Mouse (Mus musculus) forebrain, postnatal 0 days (tissue): ENCODE measurements around the gene Lmx1b. TPM values are rescaled to one million over a fixed set of nuclear protein-coding genes. Genes with fewer than 3 reads are reported as not detected.

Source experiments
- ATAC-seq: fragments of 200-750 bp; cut with Nextera tagmentation; 2 replicates; pipeline ENCODE4 v1.8.0; 2017; ENCODE audit warnings: mild to moderate bottlenecking, moderate library complexity
- DNase-seq: peaks from one replicate; pipeline ENCODE4 v3.0.0-alpha.2; 2015
- H3K27ac ChIP-seq: fragments of 300-500 bp; sonication (generic); 2 replicates; pipeline ENCODE4 v1.5.1; 2014; ENCODE audit warnings: low read depth, mild to moderate bottlenecking, antibody characterized with exemption, low read length, moderate library complexity, mixed read lengths
- H3K27me3 ChIP-seq: fragments of 300-500 bp; sonication (generic); 2 replicates; pipeline ENCODE4 v1.6.1; 2014; ENCODE audit warnings: mild to moderate bottlenecking, low read length, mixed read lengths; ENCODE audit not compliant: insufficient read depth
- H3K36me3 ChIP-seq: fragments of 300-500 bp; sonication (generic); 2 replicates; pipeline ENCODE4 v1.6.1; 2014; ENCODE audit warnings: mild to moderate bottlenecking, moderate library complexity; ENCODE audit not compliant: insufficient read depth
- H3K4me1 ChIP-seq: fragments of 300-500 bp; sonication (generic); 2 replicates; pipeline ENCODE4 v1.6.1; 2014; ENCODE audit warnings: antibody characterized with exemption; ENCODE audit not compliant: insufficient read depth
- H3K4me2 ChIP-seq: fragments of 300-500 bp; sonication (generic); 2 replicates; pipeline ENCODE4 v1.6.1; 2014; ENCODE audit warnings: low read depth, mild to moderate bottlenecking, moderate library complexity
- H3K4me3 ChIP-seq: fragments of 300-500 bp; sonication (generic); 2 replicates; pipeline ENCODE4 v1.5.1; 2014; ENCODE audit warnings: low read depth, low read length, mixed read lengths
- H3K9ac ChIP-seq: fragments of 300-500 bp; sonication (generic); 2 replicates; pipeline ENCODE4 v1.6.1; 2014; ENCODE audit warnings: mild to moderate bottlenecking
- H3K9me3 ChIP-seq: fragments of 300-500 bp; sonication (generic); 2 replicates; pipeline ENCODE4 v1.6.1; 2016; ENCODE audit warnings: low read length
- CTCF ChIP-seq: sonication (generic); IDR thresholded peaks from 2 replicates; pipeline ENCODE4 v1.5.1; 2016; ENCODE audit warnings: antibody characterized with exemption, control low read depth, low read depth
- WGBS: fragments of 180-500 bp; shearing (Covaris S2); extraction: QIAGEN DNeasy Blood & Tissue Kit; methylation state at CpG from one replicate; pipeline ENCODE4 v1.1.7; 2014; 5-methylcytosine and 5-hydroxymethylcytosine counted together
- polyA plus RNA-seq: library from polyadenylated mRNA; unstranded; fragments of >200 nt; fragmentation: Nextera tagmentation; extraction: Ambion mirVana; gene quantifications from 2 replicates; pipeline ENCODE4 v1.2.1, GENCODE M21; 2015
- total RNA-seq: library from RNA; depleted of rRNA; stranded (reverse); fragments of >200 nt; gene quantifications from 2 replicates; pipeline ENCODE4 v1.2.3, GENCODE M21; 2014

The Lmx1b gene
- total and polyA plus RNA-seq, 2 experiments from 2014 or later, result 0.24 to 2.0 TPM

GRCm38 (mm10) chr2:33589280-33589679, 51.0 kb downstream of the Lmx1b start:
- Histone ChIP-seq H3K27ac (no peak overlapping the region), H3K9me3 (no peaks in the 10 kb centered on the region), H3K4me2 (no peak overlapping the region), H3K27me3 (peaks cover 12% of the 10 kb centered on the region), H3K4me3 (no peak overlapping the region), H3K4me1 (peaks cover 11% of the 10 kb centered on the region; the same call in 1 of the 2 replicates), H3K36me3 (no peaks in the 10 kb centered on the region), H3K9ac (no peak overlapping the region)
- 65% methylated on average over 9 of the region's 9 CpGs for WGBS
- no peak for ATAC-seq
- no peak for TF ChIP-seq CTCF
- DNase-seq, result no peak

GRCm38 (mm10) chr2:33584937-33585910, 55.1 kb downstream of the Lmx1b start:
- Histone ChIP-seq H3K36me3 (no peaks in the 10 kb centered on the region), H3K9me3 (no peaks in the 10 kb centered on the region), H3K4me1 (0 out of 2 replicates have a peak, but pooled peaks cover 7% of the 10 kb centered on the region), H3K4me3 (no peak overlapping the region), H3K27me3 (peaks cover 31% of the 10 kb centered on the region), H3K27ac (no peak overlapping the region), H3K4me2 (no peak overlapping the region), H3K9ac (no peak overlapping the region)
- no peak for ATAC-seq
- WGBS, result 19% methylated on average over 29 of the region's 29 CpGs
- DNase-seq, result peak; percentile 19
- TF ChIP-seq CTCF, result no peak

- Histone ChIP-seq H3K27me3 (peaks cover 36% of the 10 kb centered on the region), H3K4me2 (no peak overlapping the region), H3K9me3 (no peaks in the 10 kb centered on the region), H3K9ac (no peak overlapping the region), H3K4me3 (no peak overlapping the region), H3K4me1 (0 out of 2 replicates have a peak, but pooled peaks cover 7% of the 10 kb centered on the region), H3K36me3 (no peaks in the 10 kb centered on the region), H3K27ac (no peak overlapping the region)
- no peak for ATAC-seq
- WGBS, result 24% methylated on average over 6 of the region's 6 CpGs
- no peak for TF ChIP-seq CTCF
- no peak for DNase-seq
Measured at GRCm38 (mm10) chr2:33583761-33584160, 56.5 kb downstream of the Lmx1b start.

GRCm38 (mm10) chr2:33583317-33583716, 57.0 kb downstream of the Lmx1b start:
- Histone ChIP-seq H3K9me3 (no peaks in the 10 kb centered on the region), H3K4me1 (0 out of 2 replicates have a peak, but pooled peaks cover 7% of the 10 kb centered on the region), H3K4me3 (no peak overlapping the region), H3K9ac (no peak overlapping the region), H3K27ac (no peak overlapping the region), H3K4me2 (no peak overlapping the region), H3K36me3 (no peaks in the 10 kb centered on the region), H3K27me3 (peaks cover 40% of the 10 kb centered on the region)
- peak; percentile 39; the same call in 1 of the 2 replicates for ATAC-seq
- peak; percentile 51 for DNase-seq
- WGBS, result 11% methylated on average over 4 of the region's 4 CpGs
- peak; percentile 70 for TF ChIP-seq CTCF

- Histone ChIP-seq H3K27me3 (peaks cover 48% of the 10 kb centered on the region), H3K36me3 (no peaks in the 10 kb centered on the region), H3K9ac (no peak overlapping the region), H3K4me3 (no peak overlapping the region), H3K27ac (no peak overlapping the region), H3K9me3 (no peaks in the 10 kb centered on the region), H3K4me2 (no peak overlapping the region), H3K4me1 (0 out of 2 replicates have a peak, but pooled peaks cover 7% of the 10 kb centered on the region)
- DNase-seq (no peak), ATAC-seq (no peak)
- WGBS, result 3% methylated on average over 5 of the region's 5 CpGs
- no peak for TF ChIP-seq CTCF
Measured at GRCm38 (mm10) chr2:33582457-33583060, 57.8 kb downstream of the Lmx1b start.

GRCm38 (mm10) chr2:33581866-33582265, 58.4 kb downstream of the Lmx1b start:
- peaks cover 53% of the 10 kb centered on the region for H3K27me3 ChIP-seq
- 0 out of 2 replicates have a peak, but pooled peaks cover 7% of the 10 kb centered on the region for H3K4me1 ChIP-seq
- no peak overlapping the region for H3K4me3 ChIP-seq
- H3K9me3 ChIP-seq, result no peaks in the 10 kb centered on the region
- no peak for TF ChIP-seq CTCF
- WGBS, result 8% methylated on average over 8 of the region's 8 CpGs
- DNase-seq (no peak), ATAC-seq (no peak)
- no peaks in the 10 kb centered on the region for H3K36me3 ChIP-seq
- H3K9ac ChIP-seq, result no peak overlapping the region
- H3K4me2 ChIP-seq, result no peak overlapping the region
- no peak overlapping the region for H3K27ac ChIP-seq

GRCm38 (mm10) chr2:33581449-33581777, 58.9 kb downstream of the Lmx1b start:
- Histone ChIP-seq H3K4me1 (0 out of 2 replicates have a peak, but pooled peaks cover 7% of the 10 kb centered on the region), H3K36me3 (no peaks in the 10 kb centered on the region), H3K9ac (no peak overlapping the region), H3K27me3 (peaks cover 56% of the 10 kb centered on the region), H3K27ac (no peak overlapping the region), H3K4me2 (peak overlapping the region; percentile 58), H3K4me3 (peak overlapping the region; percentile 35; the same call in 1 of the 2 replicates), H3K9me3 (no peaks in the 10 kb centered on the region)
- DNase-seq (no peak), ATAC-seq (no peak)
- no peak for TF ChIP-seq CTCF
- 3% methylated on average over 6 of the region's 6 CpGs for WGBS
